Mouse (Mus musculus) kidney, postnatal 10 days (tissue): ENCODE data around the gene Cd46.

Source experiments
- DNase-seq: peaks from one replicate; pipeline ENCODE4 v3.0.0; 2021; ENCODE audit warnings: mixed read lengths

Gene Cd46

DNA sequence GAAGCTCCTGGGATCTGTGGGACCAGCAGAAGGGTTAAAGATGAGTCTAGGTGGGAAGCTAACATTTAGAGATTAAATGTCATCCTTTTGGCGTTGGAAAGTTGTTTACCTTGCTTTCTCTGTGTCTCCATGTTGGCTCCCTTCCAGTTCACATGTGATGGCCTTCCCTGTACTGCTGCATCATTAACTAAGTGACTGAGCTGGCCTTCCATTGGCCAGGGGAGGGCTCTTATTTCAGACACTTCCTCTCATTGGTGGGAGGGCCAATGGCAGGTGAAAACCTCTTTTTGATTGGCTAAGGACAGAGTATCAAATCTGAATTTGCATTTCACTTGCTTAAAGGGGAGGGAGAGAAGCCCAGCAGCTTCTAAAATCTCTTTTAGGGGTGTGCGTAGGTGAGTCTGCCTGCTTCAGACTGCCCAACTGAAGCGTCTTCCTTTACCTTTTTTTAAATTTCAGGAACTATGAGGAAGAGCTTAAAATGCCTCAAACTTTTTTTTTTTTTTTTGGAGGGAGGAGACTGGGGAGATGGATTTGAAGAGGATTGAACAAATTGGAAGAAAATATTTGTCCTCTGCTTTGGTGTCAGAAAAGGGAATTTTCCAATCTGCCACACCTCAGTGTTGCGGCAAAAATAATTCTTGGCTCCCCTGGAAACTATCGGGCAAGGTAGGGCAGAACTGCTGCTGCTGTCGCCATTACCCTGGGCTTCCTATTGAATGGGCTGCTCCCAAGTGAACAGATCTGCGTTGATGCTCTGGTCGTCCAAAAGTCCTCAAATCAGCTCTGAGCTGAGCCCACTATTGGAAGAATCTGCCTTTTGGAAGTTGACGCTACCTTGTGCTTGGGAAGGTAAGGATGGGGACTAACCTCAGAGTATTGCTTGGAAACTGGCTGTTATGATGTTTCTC, 73.7 kb downstream of the Cd46 start:
- DNase-seq: peak; percentile 69

GRCm38 (mm10) chr1:195017626-195018025, 74.4 kb downstream of the Cd46 start:
- no peak for DNase-seq

- DNase-seq: peak; percentile 54
Measured at GRCm38 (mm10) chr1:195016811-195017501, 75.1 kb downstream of the Cd46 start.

GRCm38 (mm10) chr1:195015281-195015680, 76.8 kb downstream of the Cd46 start:
- DNase-seq: no peak

DNA sequence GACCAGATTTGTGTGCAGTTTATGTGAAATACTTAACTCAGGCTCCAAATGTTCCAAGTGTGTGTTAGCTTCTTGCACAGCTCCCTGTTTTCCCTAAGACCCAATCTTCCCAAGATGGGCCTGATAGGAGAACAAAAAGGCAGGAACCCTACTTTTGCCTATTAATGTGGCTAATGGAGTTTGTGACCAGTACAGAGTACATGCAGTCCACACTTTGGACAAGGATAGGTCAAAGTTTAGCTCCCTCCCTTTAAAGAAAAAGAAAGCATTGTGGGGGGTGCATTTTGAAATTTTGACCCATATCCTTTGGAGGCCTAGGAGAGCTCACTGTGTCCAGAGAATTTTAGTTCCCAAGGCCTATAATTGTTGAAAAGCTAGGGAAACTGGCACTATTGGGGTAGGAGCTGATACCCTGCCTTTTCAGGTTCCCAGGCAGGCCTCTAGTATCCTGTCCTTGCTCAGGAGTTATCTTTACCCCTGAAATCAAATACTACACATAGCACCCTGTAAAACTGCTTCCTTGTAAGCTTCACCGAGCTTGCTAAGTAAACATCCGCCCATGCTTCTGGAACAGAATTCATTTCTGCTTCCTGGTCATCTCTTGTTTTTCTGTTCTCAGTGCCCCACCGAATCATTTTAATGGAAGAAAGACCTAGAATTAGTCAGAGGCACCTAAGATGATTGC, 77.7 kb downstream of the Cd46 start:
- no peak for DNase-seq

DNA sequence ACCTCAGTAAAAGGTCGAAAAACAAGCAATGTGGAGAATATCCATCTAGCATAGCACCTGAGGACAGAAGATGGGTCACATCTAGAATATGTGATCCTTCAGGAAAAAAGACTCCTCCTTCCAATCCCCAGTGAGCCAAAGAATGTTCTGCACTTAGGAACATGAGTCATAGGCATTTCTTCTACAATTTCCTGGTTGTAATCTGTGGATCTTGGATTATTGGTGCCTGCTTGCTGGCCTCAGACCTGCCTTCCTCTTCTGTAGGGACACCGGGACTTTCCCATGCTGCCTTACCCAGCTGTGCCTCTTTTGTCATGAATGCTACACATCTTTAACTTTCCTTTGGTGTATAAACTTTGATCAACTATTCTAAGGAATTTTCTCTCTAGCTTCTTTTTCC, 79.5 kb downstream of the Cd46 start:
- no peak for DNase-seq

- no peak for DNase-seq
Measured at GRCm38 (mm10) chr1:195006267-195006666, 85.8 kb downstream of the Cd46 start.

- no peak for DNase-seq
Measured at GRCm38 (mm10) chr1:195004194-195004593, 87.9 kb downstream of the Cd46 start.

DNA sequence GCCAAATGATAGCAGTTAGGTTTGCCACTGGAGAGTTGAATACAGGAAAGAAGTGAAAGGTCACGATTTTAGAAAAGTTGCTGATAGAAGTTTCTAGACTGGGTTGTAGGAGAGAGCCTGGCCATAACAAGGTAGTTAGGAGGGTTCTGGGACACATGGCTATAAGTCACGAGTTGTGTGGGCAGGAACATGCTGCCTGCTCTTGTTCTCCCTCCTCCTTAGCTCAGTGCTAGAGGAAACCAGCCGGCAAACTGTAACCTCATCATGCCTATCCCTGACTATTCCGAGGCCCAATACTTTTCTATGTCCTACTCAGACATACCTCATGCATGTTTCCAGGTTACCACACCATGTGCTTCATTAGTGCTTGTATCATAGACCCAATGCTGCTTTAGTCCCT, 88.7 kb downstream of the Cd46 start:
- DNase-seq: no peak

- peak; percentile 23 for DNase-seq
Measured at GRCm38 (mm10) chr1:194998396-194998795, 93.7 kb downstream of the Cd46 start.

GRCm38 (mm10) chr1:194995196-194995595, 96.9 kb downstream of the Cd46 start:
- peak; percentile 47 for DNase-seq

- no peak for DNase-seq
Measured at GRCm38 (mm10) chr1:194994262-194994661, 97.8 kb downstream of the Cd46 start.

GRCm38 (mm10) chr1:194993409-194993988, 98.5 kb downstream of the Cd46 start:
- no peak for DNase-seq

DNA sequence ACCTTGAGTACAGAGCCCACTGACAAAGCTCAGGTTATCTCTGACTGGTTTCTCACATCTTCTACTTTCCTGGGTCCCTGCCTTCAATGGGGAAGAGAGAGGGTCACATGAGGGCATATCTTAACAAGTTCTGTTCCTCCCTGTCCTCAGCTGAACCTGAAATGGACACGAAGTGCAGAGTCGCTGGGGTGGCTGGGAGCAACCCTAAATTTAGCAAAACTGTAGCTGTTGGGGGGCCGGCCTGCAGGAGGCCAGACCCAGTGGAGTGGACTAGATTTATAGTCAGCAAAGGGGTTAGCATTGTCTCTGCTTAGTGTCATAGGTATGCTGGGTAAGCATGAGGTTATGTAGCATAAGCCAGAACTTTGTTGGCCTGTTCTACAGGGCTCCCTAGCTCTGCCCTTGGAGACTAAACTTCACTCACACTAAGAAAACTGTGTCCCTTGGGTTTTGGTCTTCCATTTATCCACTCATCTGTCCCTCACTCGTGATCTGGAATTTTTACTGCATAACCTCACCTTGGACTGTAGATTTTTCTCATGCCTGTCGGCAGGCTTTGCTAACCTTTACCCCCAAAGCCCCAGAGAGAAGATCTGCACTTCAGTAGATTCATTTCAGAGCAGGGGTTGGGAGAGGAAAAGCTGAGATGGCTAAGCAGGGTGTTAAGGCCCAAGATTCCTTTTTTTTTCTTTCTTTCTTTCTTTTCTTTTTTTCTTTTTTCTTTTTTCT, 99.3 kb downstream of the Cd46 start:
- no peak for DNase-seq

DNA sequence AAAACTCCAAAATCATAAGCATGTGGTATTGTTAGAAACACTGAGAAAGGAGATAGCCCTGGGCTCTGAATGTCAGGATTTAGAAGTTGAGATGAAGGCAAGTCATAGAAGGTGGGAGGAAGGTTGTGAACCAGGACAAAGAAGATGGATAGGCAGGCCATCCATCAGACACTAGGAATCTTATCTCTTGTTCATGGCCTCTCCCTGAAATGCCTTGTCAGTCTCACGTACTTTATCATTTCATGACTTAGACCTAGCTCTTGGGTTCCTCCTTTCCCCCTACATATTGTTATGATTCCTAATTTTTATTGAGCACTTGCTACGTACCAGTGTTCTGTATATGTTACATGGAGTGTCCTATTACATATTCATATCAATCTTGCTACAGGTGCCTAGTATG, 100.4 kb downstream of the Cd46 start:
- DNase-seq: no peak

- DNase-seq: no peak
Measured at GRCm38 (mm10) chr1:194990976-194991375, 101.1 kb downstream of the Cd46 start.

DNA sequence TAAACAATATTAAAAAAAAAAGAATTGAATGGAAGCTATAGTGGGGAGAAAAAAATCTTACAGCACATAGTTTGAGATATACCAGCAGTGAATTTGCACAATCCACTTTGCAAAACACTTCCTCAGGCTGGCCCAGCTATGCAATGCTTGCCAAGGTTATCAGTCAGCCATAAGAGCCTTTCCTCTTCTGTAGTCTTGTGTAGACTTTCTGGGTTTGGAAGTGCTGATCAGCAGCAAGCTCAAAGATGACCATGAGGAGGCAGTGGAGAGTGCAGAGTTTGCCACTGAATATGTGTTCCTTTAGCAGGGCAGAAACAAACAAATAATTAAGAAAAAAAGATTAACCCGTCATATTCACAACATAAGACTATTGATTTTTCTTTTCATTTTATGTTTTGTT, 103.0 kb downstream of the Cd46 start:
- no peak for DNase-seq
